Mouse (Mus musculus) liver, embryonic 16.5 days (tissue): Measurements from ENCODE around the gene Gm10277. TPM values are rescaled to one million over a fixed set of nuclear protein-coding genes. Genes with fewer than 3 reads are reported as not detected.

Experiments
- ATAC-seq: fragments of 200-750 bp; cut with Nextera tagmentation; 2 replicates; pipeline ENCODE4 v1.8.0; 2017; ENCODE audit warnings: low read depth, mild to moderate bottlenecking, moderate number of reproducible peaks, moderate library complexity
- H3K27ac ChIP-seq: fragments of 300-500 bp; sonication (generic); 2 replicates; pipeline ENCODE4 v1.5.1; 2014; ENCODE audit warnings: mild to moderate bottlenecking, low read length
- H3K27me3 ChIP-seq: fragments of 300-500 bp; sonication (generic); 2 replicates; pipeline ENCODE4 v1.6.1; 2014; ENCODE audit warnings: low read depth, low read length, mixed read lengths; ENCODE audit not compliant: control insufficient read depth, insufficient read depth
- H3K36me3 ChIP-seq: fragments of 300-500 bp; sonication (generic); 2 replicates; pipeline ENCODE4 v1.6.1; 2014; ENCODE audit warnings: mild to moderate bottlenecking; ENCODE audit not compliant: control insufficient read depth, insufficient read depth
- H3K4me1 ChIP-seq: fragments of 300-500 bp; sonication (generic); 2 replicates; pipeline ENCODE4 v1.6.1; 2014; ENCODE audit warnings: low read depth, low read length, mixed read lengths; ENCODE audit not compliant: control insufficient read depth
- H3K4me2 ChIP-seq: fragments of 300-500 bp; sonication (generic); 2 replicates; pipeline ENCODE4 v1.6.1; 2014; ENCODE audit warnings: low read depth, low read length, mixed read lengths
- H3K4me3 ChIP-seq: fragments of 300-500 bp; sonication (generic); 2 replicates; pipeline ENCODE4 v1.5.1; 2014; ENCODE audit warnings: low read depth, mild to moderate bottlenecking, low read length
- H3K9ac ChIP-seq: fragments of 300-500 bp; sonication (generic); 2 replicates; pipeline ENCODE4 v1.6.1; 2014; ENCODE audit warnings: low read depth, low read length
- H3K9me3 ChIP-seq: fragments of 300-500 bp; sonication (generic); replicated peaks from 2 replicates; pipeline ENCODE4 v1.6.1; 2016; ENCODE audit warnings: low read length; ENCODE audit not compliant: control insufficient read depth
- WGBS: fragments of 180-500 bp; shearing (Covaris S2); extraction: QIAGEN DNeasy Blood & Tissue Kit; methylation state at CpG from one replicate; pipeline ENCODE4 v1.1.7; 2014; ENCODE audit not compliant: insufficient replicate concordance; 5-methylcytosine and 5-hydroxymethylcytosine counted together
- polyA plus RNA-seq: library from polyadenylated mRNA; unstranded; fragments of >200 nt; fragmentation: Nextera tagmentation; extraction: Ambion mirVana; gene quantifications from 2 replicates; pipeline ENCODE4 v1.2.1, GENCODE M21; 2015

Gm10277 gene
- polyA plus RNA-seq, 1 experiment from 2014 or later = 0.81 TPM

GRCm38 (mm10) chr11:77770346-77770745 lies 17.2 kb downstream of the Gm10277 start:
- no peak overlapping the region; the same call in 1 of the 2 replicates for H3K4me2 ChIP-seq
- 15% methylated on average over 8 of the region's 8 CpGs for WGBS
- peak; percentile 12; the same call in 1 of the 2 replicates for ATAC-seq
- no peaks in the 10 kb centered on the region for H3K36me3 ChIP-seq
- H3K27me3 ChIP-seq = no peaks in the 10 kb centered on the region
- peak overlapping the region; percentile 39 for H3K27ac ChIP-seq
- H3K4me1 ChIP-seq = peaks cover 63% of the 10 kb centered on the region
- no peak overlapping the region for H3K9ac ChIP-seq
- H3K9me3 ChIP-seq = no peaks in the 10 kb centered on the region
- H3K4me3 ChIP-seq = no peak overlapping the region

- Histone ChIP-seq H3K9ac (no peak overlapping the region), H3K4me1 (peaks cover 71% of the 10 kb centered on the region), H3K36me3 (no peaks in the 10 kb centered on the region), H3K9me3 (no peaks in the 10 kb centered on the region), H3K4me2 (no peak overlapping the region), H3K27me3 (no peaks in the 10 kb centered on the region), H3K4me3 (no peak overlapping the region), H3K27ac (peak overlapping the region; percentile 57)
- no peak for ATAC-seq
- 57% methylated on average over 4 of the region's 4 CpGs for WGBS
Observed at GRCm38 (mm10) chr11:77769496-77769895, 18.1 kb downstream of the Gm10277 start.

GRCm38 (mm10) chr11:77766351-77767001 lies 21.1 kb downstream of the Gm10277 start:
- under 1% methylated on average over 35 of the region's 35 CpGs for WGBS
- Histone ChIP-seq H3K4me1 (peaks cover 67% of the 10 kb centered on the region), H3K4me2 (peak overlapping the region; percentile 96), H3K27me3 (no peaks in the 10 kb centered on the region), H3K4me3 (peak overlapping the region; percentile 67), H3K36me3 (no peaks in the 10 kb centered on the region), H3K9ac (peak overlapping the region; percentile 79), H3K9me3 (no peaks in the 10 kb centered on the region), H3K27ac (peak overlapping the region; percentile 89)
- ATAC-seq = peak; percentile 55

- Histone ChIP-seq H3K36me3 (no peaks in the 10 kb centered on the region), H3K4me3 (peak overlapping the region; percentile 67), H3K27ac (peak overlapping the region; percentile 89), H3K27me3 (no peaks in the 10 kb centered on the region), H3K9me3 (no peaks in the 10 kb centered on the region), H3K9ac (peak overlapping the region; percentile 79), H3K4me2 (peak overlapping the region; percentile 96), H3K4me1 (peaks cover 58% of the 10 kb centered on the region)
- WGBS = 19% methylated on average over 4 of the region's 4 CpGs
- ATAC-seq = no peak
Observed at GRCm38 (mm10) chr11:77765459-77765777, 22.1 kb downstream of the Gm10277 start.

- 56% methylated on average over 9 of the region's 9 CpGs for WGBS
- ATAC-seq = peak; percentile 50
- H3K27me3 ChIP-seq = no peaks in the 10 kb centered on the region
- peak overlapping the region; percentile 89 for H3K27ac ChIP-seq
- H3K9me3 ChIP-seq = no peaks in the 10 kb centered on the region
- peak overlapping the region; percentile 96 for H3K9ac ChIP-seq
- H3K36me3 ChIP-seq = no peaks in the 10 kb centered on the region
- H3K4me1 ChIP-seq = peaks cover 53% of the 10 kb centered on the region
- H3K4me3 ChIP-seq = peak overlapping the region; percentile 81
- peak overlapping the region; percentile 96 for H3K4me2 ChIP-seq
Observed at GRCm38 (mm10) chr11:77764694-77765458, 22.7 kb downstream of the Gm10277 start.

GRCm38 (mm10) chr11:77763673-77764340 lies 23.7 kb downstream of the Gm10277 start:
- Histone ChIP-seq H3K27me3 (no peaks in the 10 kb centered on the region), H3K4me3 (peak overlapping the region; percentile 81), H3K9ac (peak overlapping the region; percentile 96), H3K27ac (peak overlapping the region; percentile 76), H3K4me2 (peak overlapping the region; percentile 96), H3K36me3 (no peaks in the 10 kb centered on the region), H3K9me3 (no peaks in the 10 kb centered on the region), H3K4me1 (peaks cover 44% of the 10 kb centered on the region)
- peak; percentile 57 for ATAC-seq
- 3% methylated on average over 26 of the region's 26 CpGs for WGBS

GRCm38 (mm10) chr11:77762783-77763672 lies 24.5 kb downstream of the Gm10277 start, which contains the start of gene Myo18a:
Gene Myo18a, plus strand, starts transcription at chr11:77763246.
- 3% methylated on average over 70 of the region's 79 CpGs for WGBS
- Histone ChIP-seq H3K4me3 (peak within 1 kb of the TSS; percentile 81), H3K4me1 (peaks cover 44% of the 10 kb centered on the region)

GRCm38 (mm10) chr11:77760031-77760430 lies 27.5 kb downstream of the Gm10277 start:
- Histone ChIP-seq H3K27ac (no peak overlapping the region), H3K4me3 (no peak overlapping the region), H3K36me3 (no peaks in the 10 kb centered on the region), H3K4me1 (peaks cover 20% of the 10 kb centered on the region), H3K4me2 (no peak overlapping the region), H3K9ac (no peak overlapping the region), H3K27me3 (no peaks in the 10 kb centered on the region), H3K9me3 (no peaks in the 10 kb centered on the region)
- no peak for ATAC-seq
- WGBS = 38% methylated on average over 4 of the region's 4 CpGs

More at GRCm38 (mm10) chr11:77762783-77763672, 24.5 kb downstream of the Gm10277 start, which contains the start of gene Myo18a:
- H3K27me3 ChIP-seq = no peaks in the 10 kb centered on the region
- no peaks in the 10 kb centered on the region for H3K36me3 ChIP-seq
- no peaks in the 10 kb centered on the region for H3K9me3 ChIP-seq
- peak within 1 kb of the TSS; percentile 96 for H3K9ac ChIP-seq
- H3K4me2 ChIP-seq = peak within 1 kb of the TSS; percentile 96
- peak; percentile 71 for ATAC-seq
- peak within 1 kb of the TSS; percentile 76 for H3K27ac ChIP-seq
